In genomic region chr5:113040776-113041175, GRCm38 (mm10) we compare ENCODE assay signal across 11 mouse cellular contexts. TPM values are rescaled to one million over a fixed set of nuclear protein-coding genes. Genes with fewer than 3 reads are reported as not detected.
A peak's percentile ranks its signal among the peaks of the same experiment; 100 is the strongest.
DNase-seq lines count a peak whose midpoint lies in the region; ATAC-seq lines count a peak whose summit lies in the region.
"Had no signal": no experiment of that assay in that cellular context is flagged by ENCODE, and none has a peak within 500 bp of the region (broad histone marks: within the 10 kb centered on the region; RNA-seq: fewer than 3 reads in every experiment).

No protein-coding gene starts in this region.

- H3K27me3 ChIP-seq in forebrain, embryonic 14.5 days (replicated peaks; ENCODE audit: control insufficient read depth, insufficient read depth, low read length), result no peaks in the 10 kb centered on the region
- H3K27me3 ChIP-seq: embryonic facial prominence, embryonic 15.5 days; liver, embryonic 13.5 days had no signal

- H3K4me1 ChIP-seq in forebrain, embryonic 14.5 days (ENCODE audit: control insufficient read depth, insufficient read depth, low read length), result peaks cover 13% of the 10 kb centered on the region

- WGBS in forebrain, embryonic 14.5 days, result 51% methylated on average over 6 of the region's 6 CpGs

- intact Hi-C loops in left cerebral cortex, postnatal 4 days (cut with DNase I), result no loop called here

- no peak for ATAC-seq in forebrain, embryonic 14.5 days
- ATAC-seq in erythroid progenitor cell, adult 5-6 weeks (replicated peaks; ENCODE audit: low FRiP score, poor library complexity, severe bottlenecking), result no peak

- no peaks in the 10 kb centered on the region for H3K36me3 ChIP-seq in forebrain, embryonic 14.5 days (ENCODE audit: control insufficient read depth, insufficient read depth, low read length)
- H3K36me3 ChIP-seq: embryonic facial prominence, embryonic 15.5 days; liver, embryonic 13.5 days had no signal

- H3K9me3 ChIP-seq in forebrain, embryonic 14.5 days (replicated peaks; ENCODE audit: control insufficient read depth, low read length), result no peaks in the 10 kb centered on the region
- H3K9me3 ChIP-seq: embryonic facial prominence, embryonic 15.5 days; liver, embryonic 13.5 days had no signal

- no peak overlapping the region for H3K4me3 ChIP-seq in forebrain, embryonic 14.5 days (ENCODE audit: low read depth, low read length)
- H3K4me3 ChIP-seq: embryonic facial prominence, embryonic 15.5 days; liver, embryonic 13.5 days had no signal

- H3K9ac ChIP-seq in forebrain, embryonic 14.5 days (ENCODE audit: low read length), result no peak overlapping the region
- H3K9ac ChIP-seq: embryonic facial prominence, embryonic 15.5 days; liver, embryonic 13.5 days had no signal

- no peak overlapping the region for H3K4me2 ChIP-seq in forebrain, embryonic 14.5 days (ENCODE audit: low read length)
- H3K4me2 ChIP-seq: embryonic facial prominence, embryonic 15.5 days; liver, embryonic 13.5 days had no signal

- H3K27ac ChIP-seq in forebrain, embryonic 14.5 days (ENCODE audit: low read depth, low read length), result peak overlapping the region; percentile 76
- H3K27ac ChIP-seq: embryonic facial prominence, embryonic 15.5 days; kidney, postnatal 0 days; liver, embryonic 13.5 days had no signal

- peak; percentile 27 for DNase-seq in adrenal gland, postnatal 14 days
- no peak for DNase-seq in adrenal gland, adult 2 months
- peak; percentile 28 to 37 for DNase-seq in left cerebral cortex, adult 18-20 months (ENCODE audit: low spot score in 2 of 2)
- no peak for DNase-seq in left cerebral cortex, adult 11 months (ENCODE audit: low spot score)
- DNase-seq in forebrain, embryonic 14.5 days (ENCODE audit: low spot score), result no peak
- peak; percentile 58 for DNase-seq in left cerebral cortex, postnatal 4 days
- DNase-seq in ovary, postnatal 14 days (ENCODE audit: low spot score), result no peak
- DNase-seq: liver, embryonic 13.5 days had no signal

RNA-seq across cellular contexts. Expression of gene Grk3, which starts 25.2 kb away (rescaled TPM):
- 36.7 and 37.5 TPM in 2 replicates for total RNA-seq in adrenal gland, postnatal 14 days (2021)
- 10 to 100 TPM; 20.6 to 22.5 TPM for total RNA-seq in adrenal gland, adult 2 months (2021)
- 7.1 and 8.7 TPM in 2 replicates for polyA plus RNA-seq in adrenal gland, adult 2 months (2012; rRNA removed)
- 10 to 100 TPM; 71.1 to 83.1 TPM for total RNA-seq in left cerebral cortex, adult 18-20 months (2021)
- 4.4 and 9.0 TPM in 2 replicates for polyA plus RNA-seq in forebrain, embryonic 14.5 days (2014; fragmentation: Nextera tagmentation; extraction: Ambion mirVana)
- 10 to 100 TPM; 68.4 to 73.9 TPM for total RNA-seq in left cerebral cortex, postnatal 4 days (2021)
- 0.42 and 1.8 TPM in 2 replicates for total RNA-seq in erythroid progenitor cell, adult 5-6 weeks (2015; ENCODE audit: low replicate concordance)
- 3.1 and 3.6 TPM in 2 replicates for total RNA-seq in erythroid progenitor cell, adult 5-6 weeks (2017; ENCODE audit: low replicate concordance)

RNA-seq across cellular contexts. Expression of gene Crybb2, which starts 29.1 kb away (rescaled TPM):
- not detected in 2 replicates for total RNA-seq in adrenal gland, postnatal 14 days (2021)
- not detected for total RNA-seq in adrenal gland, adult 2 months (2021)
- polyA plus RNA-seq in adrenal gland, adult 2 months (2012; rRNA removed), result not detected in 2 replicates
- total RNA-seq in left cerebral cortex, adult 18-20 months (2021), result not detected
- not detected in 2 replicates for polyA plus RNA-seq in forebrain, embryonic 14.5 days (2014; fragmentation: Nextera tagmentation; extraction: Ambion mirVana)
- not detected for total RNA-seq in left cerebral cortex, postnatal 4 days (2021)
- not detected in 2 replicates for total RNA-seq in erythroid progenitor cell, adult 5-6 weeks (2015; ENCODE audit: low replicate concordance)
- 1.3 TPM in 1 of 2 replicates, not detected in the other for total RNA-seq in erythroid progenitor cell, adult 5-6 weeks (2017; ENCODE audit: low replicate concordance)
- polyA plus RNA-seq: embryonic facial prominence, embryonic 15.5 days; kidney, postnatal 0 days; liver, embryonic 13.5 days had no signal

RNA-seq across cellular contexts. Expression of gene Crybb3, which starts 40.6 kb away (rescaled TPM):
- total RNA-seq in adrenal gland, postnatal 14 days (2021), result 1.4 and 2.2 TPM in 2 replicates
- under 1 TPM; 0.23 to 0.31 TPM for total RNA-seq in adrenal gland, adult 2 months (2021)
- polyA plus RNA-seq in adrenal gland, adult 2 months (2012; rRNA removed), result 0.91 and 1.9 TPM in 2 replicates
- 1 to 10 TPM; 1.4 to 1.6 TPM for total RNA-seq in left cerebral cortex, adult 18-20 months (2021)
- polyA plus RNA-seq in forebrain, embryonic 14.5 days (2014; fragmentation: Nextera tagmentation; extraction: Ambion mirVana), result 0.48 and 0.70 TPM in 2 replicates
- 1 to 10 TPM; 3.9 to 4.2 TPM for total RNA-seq in left cerebral cortex, postnatal 4 days (2021)
- not detected in 2 replicates for total RNA-seq in erythroid progenitor cell, adult 5-6 weeks (2015; ENCODE audit: low replicate concordance)
- not detected in 2 replicates for total RNA-seq in erythroid progenitor cell, adult 5-6 weeks (2017; ENCODE audit: low replicate concordance)
- polyA plus RNA-seq: liver, embryonic 13.5 days had no signal

Comparison
In these comparisons a context has a peak if more than half of its experiments do, and no peak if none do; other contexts are left out.
1. DNase-seq: peak in adrenal gland, postnatal 14 days (single experiment), left cerebral cortex, adult 18-20 months (2 of 2) and left cerebral cortex, postnatal 4 days (single experiment); none in adrenal gland, adult 2 months (single experiment), left cerebral cortex, adult 11 months (single experiment), forebrain, embryonic 14.5 days (single experiment) and ovary, postnatal 14 days (single experiment).